Mouse (Mus musculus) lung, embryonic 15.5 days (tissue): ENCODE results near the gene Kcnn4. TPM values are rescaled to one million over a fixed set of nuclear protein-coding genes. Genes with fewer than 3 reads are reported as not detected.

Experiments
- ATAC-seq: fragments of 200-750 bp; cut with Nextera tagmentation; 2 replicates; pipeline ENCODE4 v1.8.0; 2017; ENCODE audit warnings: moderate number of reproducible peaks, borderline replicate concordance; ENCODE audit not compliant: low FRiP score, low TSS enrichment; ENCODE audit errors: extremely low read depth
- H3K27ac ChIP-seq: fragments of 300-500 bp; sonication (generic); 2 replicates; pipeline ENCODE4 v1.5.1; 2015; ENCODE audit warnings: moderate library complexity, mild to moderate bottlenecking, inconsistent platforms
- H3K27me3 ChIP-seq: fragments of 300-500 bp; sonication (generic); 2 replicates; pipeline ENCODE4 v1.6.1; 2015; ENCODE audit warnings: inconsistent platforms
- H3K36me3 ChIP-seq: fragments of 300-500 bp; sonication (generic); 2 replicates; pipeline ENCODE4 v1.6.1; 2015; ENCODE audit warnings: inconsistent platforms
- H3K4me1 ChIP-seq: fragments of 300-500 bp; sonication (generic); 2 replicates; pipeline ENCODE4 v1.6.1; 2015; ENCODE audit warnings: inconsistent platforms
- H3K4me2 ChIP-seq: fragments of 300-500 bp; sonication (generic); 2 replicates; pipeline ENCODE4 v1.6.1; 2015; ENCODE audit warnings: inconsistent platforms, mild to moderate bottlenecking, moderate library complexity
- H3K4me3 ChIP-seq: fragments of 300-500 bp; sonication (generic); 2 replicates; pipeline ENCODE4 v1.5.1; 2015; ENCODE audit warnings: mild to moderate bottlenecking, inconsistent platforms
- H3K9ac ChIP-seq: fragments of 300-500 bp; sonication (generic); 2 replicates; pipeline ENCODE4 v1.6.1; 2015; ENCODE audit warnings: inconsistent platforms
- H3K9me3 ChIP-seq: fragments of 300-500 bp; sonication (generic); 2 replicates; pipeline ENCODE4 v1.6.1; 2016; ENCODE audit warnings: inconsistent platforms
- WGBS: fragments of 180-500 bp; shearing (Covaris S2); methylation state at CpG from one replicate; pipeline ENCODE4 v1.1.7; 2015; 5-methylcytosine and 5-hydroxymethylcytosine counted together
- polyA plus RNA-seq: library from polyadenylated mRNA; unstranded; fragments of >200 nt; fragmentation: Nextera tagmentation; extraction: Ambion mirVana; gene quantifications from 2 replicates; pipeline ENCODE4 v1.2.1, GENCODE M21; 2015

Kcnn4 gene
- polyA plus RNA-seq, 1 experiment from 2014 or later: 4.7 TPM

- H3K9me3 ChIP-seq: no peaks in the 10 kb centered on the region
- peaks cover 8% of the 10 kb centered on the region; the same call in 1 of the 2 replicates for H3K36me3 ChIP-seq
- no peak overlapping the region for H3K27ac ChIP-seq
- H3K4me3 ChIP-seq: no peak overlapping the region
- 80% methylated on average over 7 of the region's 7 CpGs for WGBS
- no peaks in the 10 kb centered on the region for H3K27me3 ChIP-seq
- no peak overlapping the region for H3K4me2 ChIP-seq
- ATAC-seq: no peak
- 0 out of 2 replicates have a peak, but pooled peaks cover 3% of the 10 kb centered on the region for H3K4me1 ChIP-seq
- H3K9ac ChIP-seq: no peak overlapping the region
Observed at GRCm38 (mm10) chr7:24421648-24422047, 51.6 kb downstream of the Kcnn4 start.

- H3K9ac ChIP-seq: no peak overlapping the region
- peaks cover 8% of the 10 kb centered on the region; the same call in 1 of the 2 replicates for H3K36me3 ChIP-seq
- H3K27ac ChIP-seq: no peak overlapping the region
- no peaks in the 10 kb centered on the region for H3K27me3 ChIP-seq
- ATAC-seq: no peak
- H3K4me2 ChIP-seq: no peak overlapping the region
- H3K4me1 ChIP-seq: 0 out of 2 replicates have a peak, but pooled peaks cover 3% of the 10 kb centered on the region
- 67% methylated on average over 8 of the region's 8 CpGs for WGBS
- no peak overlapping the region for H3K4me3 ChIP-seq
- no peaks in the 10 kb centered on the region for H3K9me3 ChIP-seq
Observed at GRCm38 (mm10) chr7:24422251-24422650, 52.2 kb downstream of the Kcnn4 start.

- ATAC-seq: no peak
- no peaks in the 10 kb centered on the region for H3K27me3 ChIP-seq
- H3K4me3 ChIP-seq: no peak overlapping the region
- no peak overlapping the region for H3K4me2 ChIP-seq
- 0 out of 2 replicates have a peak, but pooled peaks cover 3% of the 10 kb centered on the region for H3K4me1 ChIP-seq
- 74% methylated on average over 15 of the region's 15 CpGs for WGBS
- H3K27ac ChIP-seq: no peak overlapping the region
- no peak overlapping the region for H3K9ac ChIP-seq
- H3K9me3 ChIP-seq: no peaks in the 10 kb centered on the region
- H3K36me3 ChIP-seq: peaks cover 8% of the 10 kb centered on the region; the same call in 1 of the 2 replicates
Observed at GRCm38 (mm10) chr7:24423107-24423763, 53.2 kb downstream of the Kcnn4 start.

- H3K27ac ChIP-seq: no peak overlapping the region
- no peaks in the 10 kb centered on the region for H3K27me3 ChIP-seq
- WGBS: 64% methylated on average over 12 of the region's 12 CpGs
- H3K4me3 ChIP-seq: no peak overlapping the region
- H3K4me2 ChIP-seq: no peak overlapping the region
- ATAC-seq: no peak
- no peaks in the 10 kb centered on the region for H3K9me3 ChIP-seq
- no peak overlapping the region for H3K9ac ChIP-seq
- H3K36me3 ChIP-seq: peaks cover 8% of the 10 kb centered on the region; the same call in 1 of the 2 replicates
- H3K4me1 ChIP-seq: 0 out of 2 replicates have a peak, but pooled peaks cover 3% of the 10 kb centered on the region
Observed at GRCm38 (mm10) chr7:24423956-24424732, 54.1 kb downstream of the Kcnn4 start.

GRCm38 (mm10) chr7:24425919-24426318 lies 55.9 kb downstream of the Kcnn4 start:
- H3K9ac ChIP-seq: no peak overlapping the region
- ATAC-seq: no peak
- peaks cover 4% of the 10 kb centered on the region; the same call in 1 of the 2 replicates for H3K36me3 ChIP-seq
- H3K4me1 ChIP-seq: peaks cover 7% of the 10 kb centered on the region; the same call in 1 of the 2 replicates
- H3K4me2 ChIP-seq: no peak overlapping the region
- H3K27ac ChIP-seq: no peak overlapping the region
- no peaks in the 10 kb centered on the region for H3K9me3 ChIP-seq
- 71% methylated on average over 9 of the region's 9 CpGs for WGBS
- no peaks in the 10 kb centered on the region for H3K27me3 ChIP-seq
- H3K4me3 ChIP-seq: no peak overlapping the region

- Histone ChIP-seq H3K4me1 (peaks cover 12% of the 10 kb centered on the region; the same call in 1 of the 2 replicates), H3K4me3 (no peak overlapping the region), H3K9ac (no peak overlapping the region), H3K4me2 (no peak overlapping the region), H3K9me3 (no peaks in the 10 kb centered on the region), H3K27ac (no peak overlapping the region), H3K27me3 (0 out of 2 replicates have a peak, but pooled peaks cover 5% of the 10 kb centered on the region), H3K36me3 (no peaks in the 10 kb centered on the region)
- WGBS: 89% methylated on average over 8 of the region's 8 CpGs
- no peak for ATAC-seq
Observed at GRCm38 (mm10) chr7:24427168-24427567, 57.1 kb downstream of the Kcnn4 start.

GRCm38 (mm10) chr7:24428725-24429124 lies 58.7 kb downstream of the Kcnn4 start:
- WGBS: 90% methylated on average over 5 of the region's 5 CpGs
- Histone ChIP-seq H3K9ac (no peak overlapping the region), H3K4me3 (no peak overlapping the region), H3K27ac (no peak overlapping the region), H3K36me3 (no peaks in the 10 kb centered on the region), H3K27me3 (peaks cover 21% of the 10 kb centered on the region), H3K9me3 (no peaks in the 10 kb centered on the region), H3K4me2 (no peak overlapping the region), H3K4me1 (peaks cover 13% of the 10 kb centered on the region; the same call in 1 of the 2 replicates)
- ATAC-seq: no peak

- H3K36me3 ChIP-seq: no peaks in the 10 kb centered on the region
- H3K27ac ChIP-seq: no peak overlapping the region
- peaks cover 23% of the 10 kb centered on the region for H3K27me3 ChIP-seq
- no peaks in the 10 kb centered on the region for H3K9me3 ChIP-seq
- H3K9ac ChIP-seq: no peak overlapping the region
- H3K4me1 ChIP-seq: peaks cover 10% of the 10 kb centered on the region; the same call in 1 of the 2 replicates
- no peak overlapping the region for H3K4me3 ChIP-seq
- 53% methylated on average over 16 of the region's 16 CpGs for WGBS
- no peak overlapping the region for H3K4me2 ChIP-seq
- ATAC-seq: no peak
Observed at GRCm38 (mm10) chr7:24429413-24430112, 59.5 kb downstream of the Kcnn4 start.

GRCm38 (mm10) chr7:24430551-24431345 lies 60.7 kb downstream of the Kcnn4 start:
- peaks cover 23% of the 10 kb centered on the region for H3K27me3 ChIP-seq
- 87% methylated on average over 15 of the region's 15 CpGs for WGBS
- no peak overlapping the region for H3K4me3 ChIP-seq
- no peak overlapping the region for H3K4me2 ChIP-seq
- H3K9ac ChIP-seq: no peak overlapping the region
- no peaks in the 10 kb centered on the region for H3K9me3 ChIP-seq
- no peak for ATAC-seq
- H3K4me1 ChIP-seq: peaks cover 10% of the 10 kb centered on the region; the same call in 1 of the 2 replicates
- no peak overlapping the region for H3K27ac ChIP-seq
- H3K36me3 ChIP-seq: no peaks in the 10 kb centered on the region

- Histone ChIP-seq H3K27me3 (peaks cover 23% of the 10 kb centered on the region), H3K9me3 (no peaks in the 10 kb centered on the region), H3K36me3 (no peaks in the 10 kb centered on the region), H3K4me3 (no peak overlapping the region), H3K4me1 (peaks cover 10% of the 10 kb centered on the region; the same call in 1 of the 2 replicates), H3K9ac (no peak overlapping the region), H3K4me2 (no peak overlapping the region), H3K27ac (no peak overlapping the region)
- no peak for ATAC-seq
- WGBS: 20% methylated on average over 11 of the region's 11 CpGs
Observed at GRCm38 (mm10) chr7:24431713-24432112, 61.6 kb downstream of the Kcnn4 start.

- no peak overlapping the region for H3K9ac ChIP-seq
- H3K4me3 ChIP-seq: no peak overlapping the region
- H3K27ac ChIP-seq: no peak overlapping the region
- WGBS: 71% methylated on average over 5 of the region's 5 CpGs
- 0 out of 2 replicates have a peak, but pooled peaks cover 6% of the 10 kb centered on the region for H3K4me1 ChIP-seq
- H3K4me2 ChIP-seq: no peak overlapping the region
- H3K9me3 ChIP-seq: no peaks in the 10 kb centered on the region
- no peaks in the 10 kb centered on the region for H3K36me3 ChIP-seq
- peaks cover 23% of the 10 kb centered on the region for H3K27me3 ChIP-seq
- no peak for ATAC-seq
Observed at GRCm38 (mm10) chr7:24435305-24435704, 65.2 kb downstream of the Kcnn4 start.
